Mouse (Mus musculus): ENCODE measurements at regions not wholly inside any gene's neighbourhood (a gene's known extent, or its start where the extent isn't known, plus 50 kb on each side); places are given as distances from the start of the nearest gene placed in this dataset.

GRCm38 (mm10) chr1:120667776-120668175 is 65.6 kb downstream of the En1 start:
- H3K36me3 ChIP-seq = no peaks in the 10 kb centered on the region
- no peak overlapping the region for H3K27ac ChIP-seq (replicated peaks)
- no peak overlapping the region for H3K4me3 ChIP-seq
- ATAC-seq (ENCODE audit: low FRiP score, low read depth) = no peak
- no peak overlapping the region for H3K9ac ChIP-seq (replicated peaks)
- no peak overlapping the region for H3K4me2 ChIP-seq (replicated peaks)
- no peaks in the 10 kb centered on the region for H3K27me3 ChIP-seq
- H3K4me1 ChIP-seq = no peaks in the 10 kb centered on the region
- 88% methylated on average over 1 of the region's 1 CpGs for WGBS
- H3K9me3 ChIP-seq = no peaks in the 10 kb centered on the region

GRCm38 (mm10) chr1:120683532-120684245 is 81.5 kb downstream of the En1 start:
- WGBS = 81% methylated on average over 10 of the region's 12 CpGs
- H3K9ac ChIP-seq (replicated peaks) = no peak overlapping the region
- no peaks in the 10 kb centered on the region for H3K4me1 ChIP-seq
- H3K36me3 ChIP-seq = no peaks in the 10 kb centered on the region
- H3K9me3 ChIP-seq = no peaks in the 10 kb centered on the region
- H3K4me2 ChIP-seq (replicated peaks) = no peak overlapping the region
- H3K27me3 ChIP-seq = no peaks in the 10 kb centered on the region
- no peak overlapping the region for H3K4me3 ChIP-seq
- ATAC-seq (ENCODE audit: low FRiP score, low read depth) = no peak
- no peak overlapping the region for H3K27ac ChIP-seq (replicated peaks)

GRCm38 (mm10) chr1:120685650-120686244 is 83.5 kb downstream of the En1 start:
- Histone ChIP-seq H3K4me2 (replicated peaks) (no peak overlapping the region), H3K27ac (replicated peaks) (no peak overlapping the region), H3K4me3 (no peak overlapping the region), H3K4me1 (no peaks in the 10 kb centered on the region), H3K27me3 (no peaks in the 10 kb centered on the region), H3K9ac (replicated peaks) (no peak overlapping the region), H3K9me3 (no peaks in the 10 kb centered on the region), H3K36me3 (no peaks in the 10 kb centered on the region)
- 47% methylated on average over 6 of the region's 6 CpGs for WGBS
- ATAC-seq (ENCODE audit: low FRiP score, low read depth) = peak; percentile 81

- H3K4me2 ChIP-seq (replicated peaks) = no peak overlapping the region
- WGBS = 92% methylated on average over 2 of the region's 2 CpGs
Observed at GRCm38 (mm10) chr1:120691571-120691970, 89.4 kb downstream of the En1 start.

GRCm38 (mm10) chr1:120698189-120698588 is 96.0 kb downstream of the En1 start:
- peaks cover 5% of the 10 kb centered on the region; the same call in 1 of the 2 replicates for H3K9me3 ChIP-seq
- H3K36me3 ChIP-seq = no peaks in the 10 kb centered on the region
- H3K9ac ChIP-seq (replicated peaks) = no peak overlapping the region
- ATAC-seq (ENCODE audit: low FRiP score, low read depth) = no peak
- no peak overlapping the region for H3K27ac ChIP-seq (replicated peaks)
- H3K27me3 ChIP-seq = no peaks in the 10 kb centered on the region
- H3K4me3 ChIP-seq = no peak overlapping the region
- no peaks in the 10 kb centered on the region for H3K4me1 ChIP-seq
- no peak overlapping the region for H3K4me2 ChIP-seq (replicated peaks)
- WGBS = 80% methylated on average over 4 of the region's 4 CpGs

More at GRCm38 (mm10) chr1:120691571-120691970, 89.4 kb downstream of the En1 start:
- ATAC-seq (ENCODE audit: low FRiP score, low read depth) = no peak
- no peak overlapping the region for H3K27ac ChIP-seq (replicated peaks)
- H3K4me1 ChIP-seq = no peaks in the 10 kb centered on the region
- H3K36me3 ChIP-seq = no peaks in the 10 kb centered on the region
- no peak overlapping the region for H3K9ac ChIP-seq (replicated peaks)
- no peaks in the 10 kb centered on the region for H3K27me3 ChIP-seq
- H3K9me3 ChIP-seq = peaks cover 5% of the 10 kb centered on the region; the same call in 1 of the 2 replicates
- no peak overlapping the region for H3K4me3 ChIP-seq

- Histone ChIP-seq H3K27ac (replicated peaks) (no peak overlapping the region), H3K4me3 (no peak overlapping the region), H3K9ac (replicated peaks) (no peak overlapping the region), H3K36me3 (no peaks in the 10 kb centered on the region), H3K9me3 (no peaks in the 10 kb centered on the region), H3K27me3 (no peaks in the 10 kb centered on the region), H3K4me2 (replicated peaks) (no peak overlapping the region), H3K4me1 (no peaks in the 10 kb centered on the region)
- ATAC-seq (ENCODE audit: low FRiP score, low read depth) = no peak
- 76% methylated on average over 5 of the region's 5 CpGs for WGBS
Observed at GRCm38 (mm10) chr1:120704201-120704600, 102.0 kb downstream of the En1 start.

- Histone ChIP-seq H3K9ac (replicated peaks) (no peak overlapping the region), H3K36me3 (no peaks in the 10 kb centered on the region), H3K4me3 (no peak overlapping the region), H3K27me3 (no peaks in the 10 kb centered on the region), H3K27ac (replicated peaks) (no peak overlapping the region), H3K4me1 (no peaks in the 10 kb centered on the region), H3K9me3 (no peaks in the 10 kb centered on the region), H3K4me2 (replicated peaks) (no peak overlapping the region)
- WGBS = 67% methylated on average over 1 of the region's 1 CpGs
- no peak for ATAC-seq (ENCODE audit: low FRiP score, low read depth)
Observed at GRCm38 (mm10) chr1:120706011-120706410, 103.8 kb downstream of the En1 start.

- 81% methylated on average over 5 of the region's 5 CpGs for WGBS
- ATAC-seq (ENCODE audit: low FRiP score, low read depth) = no peak
- H3K4me3 ChIP-seq = no peak overlapping the region
- H3K9me3 ChIP-seq = no peaks in the 10 kb centered on the region
- no peaks in the 10 kb centered on the region for H3K36me3 ChIP-seq
- no peak overlapping the region for H3K9ac ChIP-seq (replicated peaks)
- H3K4me1 ChIP-seq = no peaks in the 10 kb centered on the region
- H3K4me2 ChIP-seq (replicated peaks) = no peak overlapping the region
- no peak overlapping the region for H3K27ac ChIP-seq (replicated peaks)
- H3K27me3 ChIP-seq = no peaks in the 10 kb centered on the region
Observed at GRCm38 (mm10) chr1:120708511-120708910, 106.3 kb downstream of the En1 start.

GRCm38 (mm10) chr1:120715105-120715877 is 113.1 kb downstream of the En1 start:
- WGBS = 78% methylated on average over 9 of the region's 9 CpGs
- no peak for ATAC-seq (ENCODE audit: low FRiP score, low read depth)
- no peaks in the 10 kb centered on the region for H3K36me3 ChIP-seq

GRCm38 (mm10) chr1:120726777-120727176 is 124.6 kb downstream of the En1 start:
- Histone ChIP-seq H3K9me3 (no peaks in the 10 kb centered on the region), H3K27ac (replicated peaks) (no peak overlapping the region), H3K9ac (replicated peaks) (no peak overlapping the region), H3K27me3 (no peaks in the 10 kb centered on the region), H3K4me3 (no peak overlapping the region), H3K4me1 (no peaks in the 10 kb centered on the region), H3K36me3 (no peaks in the 10 kb centered on the region), H3K4me2 (replicated peaks) (no peak overlapping the region)
- WGBS = 95% methylated on average over 7 of the region's 7 CpGs
- ATAC-seq (ENCODE audit: low FRiP score, low read depth) = no peak

More at GRCm38 (mm10) chr1:120715105-120715877, 113.1 kb downstream of the En1 start:
- no peak overlapping the region for H3K4me3 ChIP-seq
- H3K9ac ChIP-seq (replicated peaks) = no peak overlapping the region
- no peaks in the 10 kb centered on the region for H3K9me3 ChIP-seq
- no peak overlapping the region for H3K27ac ChIP-seq (replicated peaks)
- no peaks in the 10 kb centered on the region for H3K4me1 ChIP-seq
- H3K4me2 ChIP-seq (replicated peaks) = no peak overlapping the region
- H3K27me3 ChIP-seq = no peaks in the 10 kb centered on the region

- Histone ChIP-seq H3K9ac (replicated peaks) (no peak overlapping the region), H3K27ac (replicated peaks) (no peak overlapping the region), H3K9me3 (no peaks in the 10 kb centered on the region), H3K4me3 (no peak overlapping the region), H3K36me3 (no peaks in the 10 kb centered on the region), H3K4me2 (replicated peaks) (no peak overlapping the region), H3K27me3 (no peaks in the 10 kb centered on the region), H3K4me1 (no peaks in the 10 kb centered on the region)
- WGBS = 73% methylated on average over 8 of the region's 8 CpGs
- no peak for ATAC-seq (ENCODE audit: low FRiP score, low read depth)
Observed at GRCm38 (mm10) chr1:120727427-120727826, 125.2 kb downstream of the En1 start.

- Histone ChIP-seq H3K9me3 (no peaks in the 10 kb centered on the region), H3K27ac (replicated peaks) (no peak overlapping the region), H3K27me3 (no peaks in the 10 kb centered on the region), H3K4me2 (replicated peaks) (no peak overlapping the region), H3K36me3 (no peaks in the 10 kb centered on the region), H3K4me1 (no peaks in the 10 kb centered on the region), H3K4me3 (no peak overlapping the region), H3K9ac (replicated peaks) (no peak overlapping the region)
- no peak for ATAC-seq (ENCODE audit: low FRiP score, low read depth)
- 59% methylated on average over 1 of the region's 1 CpGs for WGBS
Observed at GRCm38 (mm10) chr1:120732003-120732402, 129.8 kb downstream of the En1 start.

Measured in midbrain, embryonic 12.5 days (tissue).